Mouse (Mus musculus) erythroblast, adult 5-6 weeks (primary cell): Measurements from ENCODE around the gene Tnfsf15. TPM values are rescaled to one million over a fixed set of nuclear protein-coding genes. Genes with fewer than 3 reads are reported as not detected.

Source experiments
- ATAC-seq: replicated peaks from 2 replicates; pipeline ENCODE4 v1.8.0; 2016; ENCODE audit warnings: moderate number of reproducible peaks, mild to moderate bottlenecking, moderate TSS enrichment, inconsistent platforms; ENCODE audit not compliant: poor library complexity, low FRiP score, severe bottlenecking
- total RNA-seq, 2 experiments: library from RNA; stranded (forward) in 1 of 2; stranded (reverse) in 1 of 2; fragments of 150-400 nt in 1 of 2; fragments of 200-764, 138-1000 nt in 1 of 2; gene quantifications; 2 replicates each; pipeline versions ENCODE4 v1.2.3 to v1.2.4; 2015 to 2017; ENCODE audit warnings: low replicate concordance in 2 of 2

Tnfsf15 gene
- total RNA-seq, 2 experiments from 2014 or later = not detected

GRCm38 (mm10) chr4:63692351-63692750, 52.6 kb downstream of the Tnfsf15 start:
- ATAC-seq = no peak

GRCm38 (mm10) chr4:63687429-63687828, 57.5 kb downstream of the Tnfsf15 start:
- no peak for ATAC-seq

GRCm38 (mm10) chr4:63686157-63686556, 58.8 kb downstream of the Tnfsf15 start:
- no peak for ATAC-seq

GRCm38 (mm10) chr4:63685253-63685525, 59.7 kb downstream of the Tnfsf15 start:
- ATAC-seq = no peak

- no peak for ATAC-seq
Observed at GRCm38 (mm10) chr4:63684412-63685252, 60.3 kb downstream of the Tnfsf15 start.

- ATAC-seq = no peak
Observed at GRCm38 (mm10) chr4:63683716-63684115, 61.2 kb downstream of the Tnfsf15 start.

- ATAC-seq = no peak
Observed at GRCm38 (mm10) chr4:63683056-63683455, 61.9 kb downstream of the Tnfsf15 start.

GRCm38 (mm10) chr4:63682441-63682840, 62.5 kb downstream of the Tnfsf15 start:
- ATAC-seq = no peak

GRCm38 (mm10) chr4:63681557-63681956, 63.4 kb downstream of the Tnfsf15 start:
- no peak for ATAC-seq

Other genes with a start within 250 kb of the Tnfsf15 start
- gene Whrn, start 249.1 kb downstream of the Tnfsf15 start, total RNA-seq (2015; ENCODE audit: low replicate concordance) = 0.38 TPM in 1 of 2 replicates, not detected in the other
- gene Whrn, start 249.1 kb downstream of the Tnfsf15 start, total RNA-seq (2017; ENCODE audit: low replicate concordance) = not detected in 2 replicates
- gene Atp6v1g1, start 200.3 kb downstream of the Tnfsf15 start, total RNA-seq (2015; ENCODE audit: low replicate concordance) = 39.6 and 49.7 TPM in 2 replicates
- gene Atp6v1g1, start 200.3 kb downstream of the Tnfsf15 start, total RNA-seq (2017; ENCODE audit: low replicate concordance) = 31.0 and 43.5 TPM in 2 replicates
- gene Tmem268, start 186.3 kb downstream of the Tnfsf15 start, total RNA-seq (2015; ENCODE audit: low replicate concordance) = 5.0 and 15.3 TPM in 2 replicates
- 1.5 and 2.6 TPM in 2 replicates for gene Tmem268, start 186.3 kb downstream of the Tnfsf15 start, total RNA-seq (2017; ENCODE audit: low replicate concordance)
- not detected in 2 replicates for gene Gm11213, start 139.9 kb downstream of the Tnfsf15 start, total RNA-seq (2015; ENCODE audit: low replicate concordance)
- gene Gm11213, start 139.9 kb downstream of the Tnfsf15 start, total RNA-seq (2017; ENCODE audit: low replicate concordance) = not detected in 2 replicates
- gene Tex48, start 122.7 kb downstream of the Tnfsf15 start, total RNA-seq (2015; ENCODE audit: low replicate concordance) = not detected in 2 replicates
- gene Tex48, start 122.7 kb downstream of the Tnfsf15 start, total RNA-seq (2017; ENCODE audit: low replicate concordance) = not detected in 2 replicates
- not detected in 2 replicates for gene Gm11214, start 81.7 kb downstream of the Tnfsf15 start, total RNA-seq (2015; ENCODE audit: low replicate concordance)
- gene Gm11214, start 81.7 kb downstream of the Tnfsf15 start, total RNA-seq (2017; ENCODE audit: low replicate concordance) = not detected in 2 replicates
- gene Tnfsf8, start 116.2 kb upstream of the Tnfsf15 start, total RNA-seq (2015; ENCODE audit: low replicate concordance) = 1.9 and 2.3 TPM in 2 replicates
- 0.17 TPM in 1 of 2 replicates, not detected in the other for gene Tnfsf8, start 116.2 kb upstream of the Tnfsf15 start, total RNA-seq (2017; ENCODE audit: low replicate concordance)